Mouse (Mus musculus): Measurements from ENCODE around the gene Olfr1042. TPM values are rescaled to one million over a fixed set of nuclear protein-coding genes. Genes with fewer than 3 reads are reported as not detected.

The Olfr1042 gene
- polyA plus RNA-seq (2017; shearing (Covaris generic)), result under 1 TPM; 0.12 to 0.98 TPM

GRCm38 (mm10) chr2:86161738-86162137, at the start of gene Olfr1042:
Gene Olfr1042, minus strand, starts transcription at chr2:86161838.

DNA sequence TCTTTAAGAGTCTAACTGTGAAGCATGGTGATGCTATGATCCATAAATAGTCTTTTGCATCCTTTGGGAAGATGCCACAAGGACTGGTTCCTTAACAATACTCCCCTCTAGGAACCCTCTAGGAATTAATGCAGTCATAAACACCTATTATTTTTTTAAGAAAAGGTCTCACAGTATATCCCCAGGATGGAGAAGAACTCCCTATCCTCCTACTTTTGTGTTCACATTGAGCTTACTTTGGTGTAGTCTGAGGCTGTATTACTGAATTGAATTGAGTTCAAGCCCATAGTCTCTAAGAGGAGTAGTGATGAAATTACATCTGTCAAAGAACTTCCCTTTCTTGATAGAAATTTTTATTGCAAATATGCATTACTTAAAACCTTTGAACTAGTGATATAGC, 41.3 kb upstream of the Olfr1042 start, which contains the start of gene Olfr1045:
Gene Olfr1045 (minus strand): TSS at position 101 of the 400 bp plus-strand sequence.

DNA sequence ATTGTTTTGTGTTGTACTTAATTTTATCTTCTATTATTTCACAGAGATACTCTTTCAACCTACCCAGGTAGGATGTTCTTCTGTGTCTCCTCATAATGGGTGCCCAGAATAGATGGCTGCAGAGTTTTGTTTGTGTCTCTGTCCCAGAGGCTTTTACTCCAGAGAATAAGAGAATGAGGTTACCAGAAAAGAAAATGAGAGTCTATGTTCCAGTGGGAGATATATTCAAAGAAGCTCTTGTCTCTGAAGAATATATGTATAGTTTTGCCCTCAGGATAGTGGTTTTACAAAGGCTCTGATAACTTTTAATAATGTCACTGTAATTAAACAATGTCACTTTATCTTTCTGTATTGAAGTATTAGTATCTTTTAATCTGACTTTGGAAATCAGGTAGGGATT, 23.9 kb upstream of the Olfr1042 start, which contains the start of gene Olfr52:
Gene Olfr52 (minus strand): TSS at position 101 of the 400 bp plus-strand sequence.

GRCm38 (mm10) chr2:86177720-86178119, 16.1 kb upstream of the Olfr1042 start, which contains the start of gene Olfr1044:
Gene Olfr1044, minus strand, starts transcription at chr2:86177820.

DNA sequence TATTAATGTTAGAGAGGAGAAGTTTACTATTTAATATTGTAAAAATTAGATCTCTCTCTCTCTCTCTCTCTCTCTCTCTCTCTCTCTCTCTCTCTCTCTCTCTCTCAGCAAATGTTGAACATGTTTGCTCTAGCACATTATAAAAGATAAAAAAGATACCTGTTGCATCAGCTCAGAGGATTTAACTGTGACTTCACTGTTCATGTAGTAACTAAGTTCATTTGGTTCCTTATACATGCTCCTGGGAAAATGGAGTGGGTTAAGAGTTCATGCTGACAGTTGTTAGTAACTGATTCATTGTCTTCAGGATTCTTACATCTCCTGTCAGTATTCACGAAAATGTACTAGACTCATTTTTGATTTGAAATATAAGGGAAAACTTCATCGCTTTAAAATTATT, 5.8 kb upstream of the Olfr1042 start, which contains the start of gene Olfr1043:
Gene Olfr1043 (minus strand): TSS at position 101 of the 400 bp plus-strand sequence.

GRCm38 (mm10) chr2:86146632-86147031, 15.0 kb downstream of the Olfr1042 start, which contains the start of gene Olfr1040:
Gene Olfr1040, minus strand, starts transcription at chr2:86146732.

DNA sequence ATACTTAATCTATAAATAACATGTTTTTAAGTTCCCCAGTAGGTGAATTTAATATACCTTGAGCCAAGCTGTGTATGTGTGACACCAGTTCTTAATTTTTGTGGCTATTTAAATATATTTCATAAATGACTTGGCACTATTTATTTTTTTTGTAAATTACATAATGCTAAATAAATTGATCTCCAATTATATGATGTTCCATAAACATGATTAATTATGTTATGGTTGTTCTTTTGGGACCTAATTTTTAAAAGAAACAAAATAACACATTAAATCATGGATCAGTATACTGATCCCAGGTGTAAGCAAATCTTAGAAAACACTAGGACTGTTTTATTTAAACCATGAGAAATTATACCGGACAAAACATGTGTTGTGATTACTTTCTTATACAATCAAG, 25.8 kb downstream of the Olfr1042 start, which contains the start of gene Olfr1039:
Gene Olfr1039 (minus strand): TSS at position 101 of the 400 bp plus-strand sequence.

Other genes with a start within 250 kb of the Olfr1042 start
- gene Olfr1025-ps1, start 246.6 kb downstream of the Olfr1042 start, polyA plus RNA-seq (2017; shearing (Covaris generic)), result not detected
- gene Olfr1026, start 240.3 kb downstream of the Olfr1042 start, polyA plus RNA-seq (2017; shearing (Covaris generic)), result 1 to 10 TPM in 1 of 2 experiments, not detected in 1; 1.2 TPM
- gene Olfr1028, start 211.4 kb downstream of the Olfr1042 start, polyA plus RNA-seq (2017; shearing (Covaris generic)), result under 1 TPM in 1 of 2 experiments, not detected in 1; 0.66 TPM
- gene Olfr1029, start 187.9 kb downstream of the Olfr1042 start, polyA plus RNA-seq (2017; shearing (Covaris generic)), result under 1 TPM; 0.07 to 0.39 TPM
- gene Olfr1030, start 182.6 kb downstream of the Olfr1042 start, polyA plus RNA-seq (2017; shearing (Covaris generic)), result under 1 TPM; 0.37 to 0.62 TPM
- not detected for gene Olfr1031, start 171.5 kb downstream of the Olfr1042 start, polyA plus RNA-seq (2017; shearing (Covaris generic))
- gene Olfr1032, start 156.3 kb downstream of the Olfr1042 start, polyA plus RNA-seq (2017; shearing (Covaris generic)), result not detected
- 1 to 10 TPM; 1.7 to 5.1 TPM for gene Olfr1033, start 141.2 kb downstream of the Olfr1042 start, polyA plus RNA-seq (2017; shearing (Covaris generic))
- gene Olfr1034, start 116.0 kb downstream of the Olfr1042 start, polyA plus RNA-seq (2017; shearing (Covaris generic)), result not detected
- gene Olfr1036, start 87.8 kb downstream of the Olfr1042 start, polyA plus RNA-seq (2017; shearing (Covaris generic)), result under 1 TPM in 1 of 2 experiments, not detected in 1; 0.14 TPM
- gene Olfr1037, start 74.5 kb downstream of the Olfr1042 start, polyA plus RNA-seq (2017; shearing (Covaris generic)), result not detected
- not detected for gene Olfr1039, start 25.9 kb downstream of the Olfr1042 start, polyA plus RNA-seq (2017; shearing (Covaris generic))
- gene Olfr1040, start 15.1 kb downstream of the Olfr1042 start, polyA plus RNA-seq (2017; shearing (Covaris generic)), result not detected
- 1 to 10 TPM in 1 of 2 experiments, under 1 TPM in 1; 0.12 to 3.0 TPM for gene Olfr1043, start 5.7 kb upstream of the Olfr1042 start, polyA plus RNA-seq (2017; shearing (Covaris generic))
- under 1 TPM in 1 of 2 experiments, not detected in 1; 0.99 TPM for gene Olfr1044, start 16.0 kb upstream of the Olfr1042 start, polyA plus RNA-seq (2017; shearing (Covaris generic))
- under 1 TPM; 0.07 to 0.10 TPM for gene Olfr52, start 23.8 kb upstream of the Olfr1042 start, polyA plus RNA-seq (2017; shearing (Covaris generic))
- not detected for gene Olfr1045, start 41.2 kb upstream of the Olfr1042 start, polyA plus RNA-seq (2017; shearing (Covaris generic))
- gene Olfr1046, start 57.5 kb upstream of the Olfr1042 start, polyA plus RNA-seq (2017; shearing (Covaris generic)), result not detected
- gene Olfr1047, start 69.6 kb upstream of the Olfr1042 start, polyA plus RNA-seq (2017; shearing (Covaris generic)), result not detected
- not detected for gene Olfr1048, start 78.5 kb upstream of the Olfr1042 start, polyA plus RNA-seq (2017; shearing (Covaris generic))
- under 1 TPM in 1 of 2 experiments, not detected in 1; 0.64 TPM for gene Olfr1049, start 96.5 kb upstream of the Olfr1042 start, polyA plus RNA-seq (2017; shearing (Covaris generic))
- gene Olfr1051, start 117.2 kb upstream of the Olfr1042 start, polyA plus RNA-seq (2017; shearing (Covaris generic)), result not detected
- under 1 TPM in 1 of 2 experiments, not detected in 1; 0.20 TPM for gene Olfr1052, start 130.6 kb upstream of the Olfr1042 start, polyA plus RNA-seq (2017; shearing (Covaris generic))
- gene Olfr1053, start 153.4 kb upstream of the Olfr1042 start, polyA plus RNA-seq (2017; shearing (Covaris generic)), result not detected
- not detected for gene Olfr1054, start 173.6 kb upstream of the Olfr1042 start, polyA plus RNA-seq (2017; shearing (Covaris generic))
- not detected for gene Olfr1055, start 188.4 kb upstream of the Olfr1042 start, polyA plus RNA-seq (2017; shearing (Covaris generic))
- gene Olfr1056, start 200.6 kb upstream of the Olfr1042 start, polyA plus RNA-seq (2017; shearing (Covaris generic)), result not detected
- gene Olfr1057, start 216.6 kb upstream of the Olfr1042 start, polyA plus RNA-seq (2017; shearing (Covaris generic)), result not detected
- not detected for gene Olfr1058, start 226.7 kb upstream of the Olfr1042 start, polyA plus RNA-seq (2017; shearing (Covaris generic))

All from inflammation-experienced regulatory T-cells (primary cell).